In the genomic region with DNA sequence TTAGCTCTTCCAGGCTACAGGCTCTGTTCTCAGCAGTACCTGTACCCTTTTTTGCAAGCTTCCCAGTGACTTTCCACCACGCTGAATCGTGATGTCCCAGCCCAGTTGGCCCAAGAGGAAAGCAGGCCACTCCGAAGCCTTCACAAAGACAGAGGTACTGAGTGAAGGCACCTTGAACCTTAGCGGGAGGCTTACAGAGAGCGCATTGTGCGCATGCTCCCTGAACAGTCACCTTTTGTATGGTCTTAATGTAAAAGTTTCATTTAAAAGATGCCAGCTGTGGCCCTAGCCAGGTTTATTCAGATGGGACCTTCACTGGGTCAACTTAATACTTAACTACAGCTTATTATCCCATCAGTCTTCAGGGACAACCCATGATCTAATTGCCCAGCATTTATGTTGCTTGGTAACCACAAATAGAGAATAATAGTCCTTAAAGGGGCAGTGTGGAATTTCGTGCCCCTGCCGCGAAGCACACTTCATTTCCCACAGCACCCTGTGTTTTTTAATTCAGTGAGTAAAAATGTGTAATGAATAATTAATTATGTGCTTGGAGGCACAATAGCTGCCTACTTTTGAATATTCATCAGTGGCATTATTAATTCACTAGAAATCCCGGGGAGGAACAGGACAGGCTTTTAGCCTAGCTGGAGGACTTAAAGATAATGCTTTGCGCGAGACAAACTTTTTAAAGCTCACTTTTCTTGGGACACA, we compare ENCODE assay signal across 17 mouse cellular contexts.
DNase-seq lines count a peak whose midpoint lies in the region; ATAC-seq and TF ChIP-seq lines count a peak whose summit lies in the region.
"Had no signal": no experiment of that assay in that cellular context is flagged by ENCODE, and none has a peak within 500 bp of the region (broad histone marks: within the 10 kb centered on the region; RNA-seq: fewer than 3 reads in every experiment).

No protein-coding gene starts in this region.

- H3K4me3 ChIP-seq in embryonic facial prominence, embryonic 11.5 days (ENCODE audit: low read depth, low read length): no peak overlapping the region
- no peak overlapping the region for H3K4me3 ChIP-seq in forebrain, embryonic 11.5 days (ENCODE audit: low read depth, low read length)
- H3K4me3 ChIP-seq in hindbrain, embryonic 14.5 days (replicated peaks; ENCODE audit: low read length): no peak overlapping the region
- no peak overlapping the region for H3K4me3 ChIP-seq in midbrain, postnatal 0 days (ENCODE audit: low read depth, low read length)
- H3K4me3 ChIP-seq in liver, embryonic 11.5 days (ENCODE audit: low read depth, low read length): no peak overlapping the region
- H3K4me3 ChIP-seq: erythroblast, embryonic 14.5 days; heart, embryonic 13.5 days; stomach, embryonic 15.5 days had no signal

- WGBS in embryonic facial prominence, embryonic 11.5 days: 70% methylated on average over 12 of the region's 12 CpGs
- WGBS in forebrain, embryonic 11.5 days: 46% methylated on average over 12 of the region's 12 CpGs
- 33% methylated on average over 12 of the region's 12 CpGs for WGBS in hindbrain, embryonic 14.5 days
- 42% methylated on average over 12 of the region's 12 CpGs for WGBS in midbrain, postnatal 0 days
- 90% methylated on average over 12 of the region's 12 CpGs for WGBS in liver, embryonic 11.5 days

- no peaks in the 10 kb centered on the region for H3K27me3 ChIP-seq in embryonic facial prominence, embryonic 11.5 days (ENCODE audit: control insufficient read depth, insufficient read depth, low read length)
- H3K27me3 ChIP-seq in forebrain, embryonic 11.5 days (ENCODE audit: control insufficient read depth, insufficient read depth, low read length): no peaks in the 10 kb centered on the region
- no peaks in the 10 kb centered on the region for H3K27me3 ChIP-seq in hindbrain, embryonic 14.5 days (ENCODE audit: control insufficient read depth, insufficient read depth, low read length)
- H3K27me3 ChIP-seq in midbrain, postnatal 0 days (ENCODE audit: insufficient read depth, low read length): no peaks in the 10 kb centered on the region
- no peaks in the 10 kb centered on the region for H3K27me3 ChIP-seq in liver, embryonic 11.5 days (replicated peaks; ENCODE audit: control insufficient read depth, insufficient read depth, low read length)
- H3K27me3 ChIP-seq: heart, embryonic 13.5 days; Patski; stomach, embryonic 15.5 days had no signal

- TF ChIP-seq CTCF in midbrain, postnatal 0 days (IDR thresholded peaks at IDR 0.05): no peak

- H3K9me3 ChIP-seq in embryonic facial prominence, embryonic 11.5 days (replicated peaks; ENCODE audit: control insufficient read depth, low read length): peaks cover 11% of the 10 kb centered on the region
- H3K9me3 ChIP-seq in forebrain, embryonic 11.5 days (ENCODE audit: control insufficient read depth, low read length): peaks cover 33% of the 10 kb centered on the region
- H3K9me3 ChIP-seq in hindbrain, embryonic 14.5 days (ENCODE audit: control insufficient read depth, low read length): peaks cover 40% of the 10 kb centered on the region
- H3K9me3 ChIP-seq in midbrain, postnatal 0 days (ENCODE audit: low read length): peaks cover 17% of the 10 kb centered on the region
- peaks cover 14% of the 10 kb centered on the region for H3K9me3 ChIP-seq in liver, embryonic 11.5 days (ENCODE audit: control insufficient read depth, low read length)

- no peak overlapping the region for H3K27ac ChIP-seq in embryonic facial prominence, embryonic 11.5 days (replicated peaks; ENCODE audit: low read depth, low read length)
- peak overlapping the region; percentile 95 for H3K27ac ChIP-seq in forebrain, embryonic 11.5 days (ENCODE audit: low read depth, low read length)
- peak overlapping the region; percentile 70 for H3K27ac ChIP-seq in hindbrain, embryonic 14.5 days
- H3K27ac ChIP-seq in midbrain, postnatal 0 days (ENCODE audit: low read depth, low read length): no peak overlapping the region
- no peak overlapping the region for H3K27ac ChIP-seq in liver, embryonic 11.5 days (ENCODE audit: low read depth, low read length)
- H3K27ac ChIP-seq: heart, embryonic 13.5 days; stomach, embryonic 15.5 days had no signal

- no peaks in the 10 kb centered on the region for H3K36me3 ChIP-seq in embryonic facial prominence, embryonic 11.5 days (replicated peaks; ENCODE audit: control insufficient read depth, insufficient read depth, low read depth, low read length)
- no peaks in the 10 kb centered on the region for H3K36me3 ChIP-seq in forebrain, embryonic 11.5 days (ENCODE audit: control insufficient read depth, insufficient read depth, low read length)
- H3K36me3 ChIP-seq in hindbrain, embryonic 14.5 days (replicated peaks; ENCODE audit: control insufficient read depth, insufficient read depth): no peaks in the 10 kb centered on the region
- H3K36me3 ChIP-seq in midbrain, postnatal 0 days (ENCODE audit: insufficient read depth, low read length): no peaks in the 10 kb centered on the region
- no peaks in the 10 kb centered on the region for H3K36me3 ChIP-seq in liver, embryonic 11.5 days (ENCODE audit: control insufficient read depth, insufficient read depth, low read length)
- H3K36me3 ChIP-seq: heart, embryonic 13.5 days; stomach, embryonic 15.5 days had no signal

- no peak; the same call in 1 of the 2 replicates for ATAC-seq in embryonic facial prominence, embryonic 11.5 days (replicated peaks; ENCODE audit: insufficient number of reproducible peaks, low FRiP score, low TSS enrichment, low read depth)
- ATAC-seq in forebrain, embryonic 11.5 days (replicated peaks; ENCODE audit: low FRiP score): peak; percentile 87
- ATAC-seq in hindbrain, embryonic 14.5 days (ENCODE audit: low FRiP score): peak; percentile 84; the same call in 1 of the 2 replicates
- no peak for ATAC-seq in midbrain, postnatal 0 days (ENCODE audit: low FRiP score)
- no peak for ATAC-seq in liver, embryonic 11.5 days (replicated peaks; ENCODE audit: low FRiP score)
- ATAC-seq: inflammation-experienced regulatory T-cells, adult 6 months; lung, postnatal 0 days; Patski had no signal

- no peak overlapping the region for H3K4me2 ChIP-seq in embryonic facial prominence, embryonic 11.5 days (ENCODE audit: low read depth, low read length)
- peak overlapping the region; percentile 20 for H3K4me2 ChIP-seq in forebrain, embryonic 11.5 days (ENCODE audit: low read depth, low read length, severe bottlenecking)
- H3K4me2 ChIP-seq in hindbrain, embryonic 14.5 days (replicated peaks): no peak overlapping the region
- no peak overlapping the region for H3K4me2 ChIP-seq in midbrain, postnatal 0 days (ENCODE audit: low read depth, low read length, poor library complexity, severe bottlenecking)
- H3K4me2 ChIP-seq in liver, embryonic 11.5 days: no peak overlapping the region
- H3K4me2 ChIP-seq: heart, embryonic 13.5 days; stomach, embryonic 15.5 days had no signal

- H3K9ac ChIP-seq in embryonic facial prominence, embryonic 11.5 days (replicated peaks; ENCODE audit: low read length): no peak overlapping the region
- H3K9ac ChIP-seq in forebrain, embryonic 11.5 days (ENCODE audit: low read length): peak overlapping the region; percentile 21; the same call in 1 of the 2 replicates
- no peak overlapping the region for H3K9ac ChIP-seq in hindbrain, embryonic 14.5 days
- no peak overlapping the region for H3K9ac ChIP-seq in midbrain, postnatal 0 days (replicated peaks; ENCODE audit: low read length, poor library complexity, severe bottlenecking)
- H3K9ac ChIP-seq in liver, embryonic 11.5 days (ENCODE audit: low read depth, low read length): no peak overlapping the region
- H3K9ac ChIP-seq: heart, embryonic 13.5 days; stomach, embryonic 15.5 days had no signal

- H3K4me1 ChIP-seq in embryonic facial prominence, embryonic 11.5 days (ENCODE audit: control insufficient read depth, insufficient read depth, low read length): no peaks in the 10 kb centered on the region
- peaks cover 6% of the 10 kb centered on the region for H3K4me1 ChIP-seq in forebrain, embryonic 11.5 days (replicated peaks; ENCODE audit: control insufficient read depth, insufficient read depth, low read length)
- no peaks in the 10 kb centered on the region; the same call in 1 of the 2 replicates for H3K4me1 ChIP-seq in hindbrain, embryonic 14.5 days (replicated peaks; ENCODE audit: control insufficient read depth, insufficient read depth, low read length)
- H3K4me1 ChIP-seq in midbrain, postnatal 0 days (ENCODE audit: insufficient read depth, low read length): no peaks in the 10 kb centered on the region
- H3K4me1 ChIP-seq in liver, embryonic 11.5 days (replicated peaks; ENCODE audit: control insufficient read depth, insufficient read depth, low read length): no peaks in the 10 kb centered on the region
- H3K4me1 ChIP-seq: heart, embryonic 13.5 days; stomach, embryonic 15.5 days had no signal

- DNase-seq in embryonic facial prominence, embryonic 11.5 days (ENCODE audit: low spot score): peak; percentile 66
- DNase-seq in forebrain, embryonic 11.5 days (ENCODE audit: low spot score): peak; percentile 65
- DNase-seq in hindbrain, embryonic 14.5 days (ENCODE audit: low spot score): peak; percentile 68
- peak; percentile 47 for DNase-seq in midbrain, postnatal 0 days (ENCODE audit: low spot score)
- no peak for DNase-seq in frontal cortex, postnatal 14 days (ENCODE audit: low spot score in 2 of 2)
- DNase-seq in urinary bladder, adult 18-20 months (ENCODE audit: low spot score in 2 of 2): no peak
- DNase-seq in liver, embryonic 11.5 days (ENCODE audit: low spot score): no peak
- DNase-seq: adrenal gland, adult 8-10 months; cerebellum, postnatal 36 days; gastrocnemius, postnatal 25 days; thymus, postnatal 36 days had no signal

Comparison
In these comparisons a context has a peak if more than half of its experiments do, and no peak if none do; other contexts are left out.
1. ATAC-seq: peak in forebrain, embryonic 11.5 days (single experiment) and hindbrain, embryonic 14.5 days (single experiment); none in embryonic facial prominence, embryonic 11.5 days (single experiment), midbrain, postnatal 0 days (single experiment) and liver, embryonic 11.5 days (single experiment).
2. DNase-seq: peak in embryonic facial prominence, embryonic 11.5 days (single experiment), forebrain, embryonic 11.5 days (single experiment), hindbrain, embryonic 14.5 days (single experiment) and midbrain, postnatal 0 days (single experiment); none in frontal cortex, postnatal 14 days (0 of 2), urinary bladder, adult 18-20 months (0 of 2) and liver, embryonic 11.5 days (single experiment).
3. H3K27ac ChIP-seq: peak in forebrain, embryonic 11.5 days (single experiment) and hindbrain, embryonic 14.5 days (single experiment); none in embryonic facial prominence, embryonic 11.5 days (single experiment), midbrain, postnatal 0 days (single experiment) and liver, embryonic 11.5 days (single experiment).